Mouse (Mus musculus) kidney, adult 2 months (tissue): ENCODE measurements around the gene Cenpo. TPM values are rescaled to one million over a fixed set of nuclear protein-coding genes. Genes with fewer than 3 reads are reported as not detected.
A peak's percentile ranks its signal among the peaks of the same experiment; 100 is the strongest.

Experiments used
- DNase-seq: peaks from one replicate; pipeline ENCODE4 v3.0.0; 2021
- H3K27ac ChIP-seq: fragments of 200-500 bp; 2 replicates; pipeline ENCODE4 v1.5.1; 2012; ENCODE audit warnings: low read depth, low read length, control low read depth, inconsistent platforms; ENCODE audit not compliant: insufficient read depth
- H3K27me3 ChIP-seq: fragments of 200-500 bp; replicated peaks from 2 replicates; pipeline ENCODE4 v1.6.1; 2012; ENCODE audit warnings: mild to moderate bottlenecking, moderate library complexity, low read length, inconsistent platforms; ENCODE audit not compliant: control insufficient read depth, insufficient read depth
- H3K36me3 ChIP-seq: fragments of 200-500 bp; 2 replicates; pipeline ENCODE4 v1.6.1; 2012; ENCODE audit warnings: mild to moderate bottlenecking, moderate library complexity, low read length, inconsistent platforms; ENCODE audit not compliant: control insufficient read depth, insufficient read depth
- H3K4me1 ChIP-seq: fragments of 200-500 bp; 2 replicates; pipeline ENCODE4 v1.6.1; 2011; ENCODE audit warnings: low read length; ENCODE audit not compliant: control insufficient read depth, insufficient read depth
- H3K4me3 ChIP-seq: fragments of 200-500 bp; 2 replicates; pipeline ENCODE4 v1.5.1; 2011; ENCODE audit warnings: mild to moderate bottlenecking, low read depth, low read length, control low read depth; ENCODE audit not compliant: insufficient read depth
- CTCF ChIP-seq: fragments of 200-500 bp; conservative IDR thresholded peaks from 2 replicates; pipeline ENCODE4 v1.5.1; 2011; ENCODE audit warnings: low read depth, mild to moderate bottlenecking, control low read depth, low read length, moderate library complexity, mixed read lengths; ENCODE audit not compliant: insufficient read depth, insufficient read length
- POLR2A ChIP-seq: fragments of 200-500 bp; IDR thresholded peaks from one replicate; pipeline ENCODE4 v1.6.1; 2011; ENCODE audit warnings: low read depth, low read length, control low read depth
- WGBS: fragments of 180-500 bp; shearing (Covaris S2); methylation state at CpG from one replicate; pipeline ENCODE4 v1.1.7; 2018; 5-methylcytosine and 5-hydroxymethylcytosine counted together
- polyA plus RNA-seq: library from polyadenylated mRNA; depleted of rRNA; stranded (reverse); fragments of >200 nt; gene quantifications from 2 replicates; pipeline ENCODE4 v1.2.3, GENCODE M21; 2012

The Cenpo gene
- polyA plus RNA-seq, 1 experiment, result 6.4 TPM

DNA sequence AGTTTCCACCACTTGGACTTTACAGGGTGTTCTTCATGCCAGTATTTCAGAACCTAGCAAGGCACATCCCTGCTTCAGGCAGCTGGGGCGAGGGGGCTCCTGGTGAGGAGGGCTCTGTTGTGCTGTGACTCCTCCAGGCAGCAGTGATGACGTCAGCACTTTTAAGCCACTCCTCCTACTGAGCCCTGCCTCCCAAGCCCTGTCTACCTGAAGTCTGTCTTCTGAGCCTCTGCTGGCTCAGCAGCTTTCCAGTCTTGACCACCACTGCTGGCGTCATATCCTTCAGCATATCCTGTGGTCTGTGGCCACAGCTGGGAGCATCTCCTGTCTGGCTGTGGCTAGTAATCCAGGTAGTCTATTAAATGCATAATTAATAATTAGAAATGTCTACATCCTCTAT lies 53.6 kb downstream of the Cenpo start:
- no peak overlapping the region for H3K27ac ChIP-seq
- H3K36me3 ChIP-seq, result no peaks in the 10 kb centered on the region
- WGBS, result 62% methylated on average over 3 of the region's 3 CpGs
- no peak for DNase-seq
- no peak overlapping the region for H3K4me3 ChIP-seq
- TF ChIP-seq CTCF (no peak), POLR2A (no peak)
- no peaks in the 10 kb centered on the region for H3K27me3 ChIP-seq
- H3K4me1 ChIP-seq, result no peaks in the 10 kb centered on the region

DNA sequence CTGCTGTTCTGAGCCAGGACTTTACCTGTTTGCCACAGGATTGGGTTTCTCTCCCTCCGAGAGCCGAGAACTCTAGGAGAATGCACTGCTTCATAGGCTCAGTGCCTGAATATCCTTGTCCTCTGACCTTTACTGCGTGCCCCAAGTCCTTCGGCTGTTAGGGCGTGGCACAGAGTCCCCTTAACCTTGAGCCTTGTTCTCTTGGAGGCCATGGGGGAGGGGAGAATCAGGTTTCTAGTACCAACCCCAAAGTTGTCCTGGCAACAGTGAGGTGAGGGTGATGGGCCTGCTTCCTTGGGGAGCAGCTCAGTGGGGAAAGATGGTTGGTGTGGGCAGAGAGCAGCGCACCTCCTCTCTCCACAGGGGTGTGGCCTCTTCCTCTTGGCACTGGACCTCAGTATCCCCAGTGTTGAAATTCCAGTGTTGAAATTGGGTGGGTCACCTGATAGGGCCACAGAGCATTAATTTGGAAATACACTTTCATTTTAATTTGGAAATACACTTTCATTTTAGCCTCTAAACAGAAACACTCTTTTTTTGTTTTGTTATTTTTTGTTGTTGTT lies 54.3 kb downstream of the Cenpo start:
- Histone ChIP-seq H3K36me3 (no peaks in the 10 kb centered on the region), H3K27ac (no peak overlapping the region), H3K4me1 (no peaks in the 10 kb centered on the region), H3K27me3 (no peaks in the 10 kb centered on the region), H3K4me3 (no peak overlapping the region)
- TF ChIP-seq CTCF, result no peak
- no peak for TF ChIP-seq POLR2A
- 74% methylated on average over 6 of the region's 6 CpGs for WGBS
- no peak for DNase-seq

DNA sequence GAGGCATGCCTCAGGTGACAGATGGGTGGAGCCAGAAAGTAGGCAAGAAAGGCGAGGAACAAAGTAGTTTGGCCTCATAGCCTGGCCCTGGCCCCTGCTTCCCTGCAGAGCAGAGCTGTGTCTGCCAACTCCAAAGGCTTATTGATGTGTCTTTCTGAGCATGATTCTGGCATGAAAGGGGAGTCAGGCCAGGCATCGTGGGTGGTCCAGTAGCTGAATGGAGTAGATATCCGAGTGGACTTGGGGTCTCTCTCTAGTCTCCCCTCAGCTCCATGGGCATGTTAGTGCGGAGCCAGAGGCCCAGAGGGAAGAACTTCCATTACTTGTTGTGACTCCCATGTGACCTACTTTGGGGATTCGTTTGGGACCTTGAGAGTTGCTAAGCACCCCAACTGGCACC lies 55.3 kb downstream of the Cenpo start:
- DNase-seq, result no peak
- TF ChIP-seq CTCF (no peak), POLR2A (no peak)
- Histone ChIP-seq H3K4me1 (no peaks in the 10 kb centered on the region), H3K27ac (no peak overlapping the region), H3K27me3 (no peaks in the 10 kb centered on the region), H3K4me3 (no peak overlapping the region), H3K36me3 (no peaks in the 10 kb centered on the region)
- 63% methylated on average over 5 of the region's 5 CpGs for WGBS

- Histone ChIP-seq H3K27me3 (no peaks in the 10 kb centered on the region), H3K36me3 (no peaks in the 10 kb centered on the region), H3K27ac (no peak overlapping the region), H3K4me1 (no peaks in the 10 kb centered on the region), H3K4me3 (no peak overlapping the region)
- WGBS, result 84% methylated on average over 15 of the region's 15 CpGs
- DNase-seq, result no peak
- TF ChIP-seq CTCF (no peak), POLR2A (no peak)
Observed at GRCm38 (mm10) chr12:4173108-4173790, 60.8 kb downstream of the Cenpo start.

DNA sequence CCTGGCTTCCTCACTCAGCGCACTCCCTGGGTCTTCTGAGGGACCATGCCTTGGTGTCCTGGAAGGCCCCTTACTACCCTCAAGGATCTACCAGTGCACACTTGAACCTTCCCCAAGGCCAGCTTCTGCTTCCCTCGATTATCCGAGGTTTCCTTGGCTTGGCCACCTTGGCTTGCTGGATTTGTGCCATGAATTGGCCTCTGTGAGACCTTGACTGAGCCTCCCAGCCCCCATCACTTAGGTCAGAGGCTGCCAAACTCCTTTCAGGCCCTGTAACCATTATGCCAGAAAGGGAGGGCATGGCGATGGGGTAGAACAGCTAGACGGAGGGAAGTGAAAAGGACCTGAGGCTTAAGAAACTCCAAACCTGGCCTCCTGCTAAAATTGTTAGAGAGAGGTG lies 64.5 kb downstream of the Cenpo start:
- Histone ChIP-seq H3K27ac (no peak overlapping the region), H3K4me3 (no peak overlapping the region), H3K36me3 (no peaks in the 10 kb centered on the region), H3K4me1 (no peaks in the 10 kb centered on the region), H3K27me3 (no peaks in the 10 kb centered on the region)
- WGBS, result 64% methylated on average over 5 of the region's 5 CpGs
- TF ChIP-seq POLR2A (no peak), CTCF (no peak)
- no peak for DNase-seq

DNA sequence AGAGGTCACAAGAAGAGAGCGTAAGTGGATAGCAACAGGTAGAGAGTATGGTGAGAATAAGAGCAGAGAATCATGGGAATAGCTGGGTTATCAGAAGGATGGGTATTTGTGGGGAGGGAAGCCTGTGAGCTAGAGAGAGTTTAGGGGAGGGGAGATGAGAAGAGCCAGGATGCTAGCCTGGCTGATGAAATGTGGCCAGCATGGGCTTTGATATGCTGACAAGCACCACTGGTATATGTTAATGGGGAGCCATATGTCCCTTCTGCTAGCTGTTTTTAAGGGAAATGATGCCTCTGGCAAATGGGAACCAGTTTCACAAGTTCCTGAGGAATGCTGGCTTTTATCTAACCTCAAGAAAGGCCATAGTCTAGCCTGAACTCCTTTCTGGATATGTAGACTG lies 65.0 kb downstream of the Cenpo start:
- Histone ChIP-seq H3K4me3 (no peak overlapping the region), H3K36me3 (no peaks in the 10 kb centered on the region), H3K4me1 (no peaks in the 10 kb centered on the region), H3K27me3 (no peaks in the 10 kb centered on the region), H3K27ac (no peak overlapping the region)
- TF ChIP-seq CTCF (no peak), POLR2A (no peak)
- DNase-seq, result no peak
- 96% methylated on average over 1 of the region's 1 CpGs for WGBS

DNA sequence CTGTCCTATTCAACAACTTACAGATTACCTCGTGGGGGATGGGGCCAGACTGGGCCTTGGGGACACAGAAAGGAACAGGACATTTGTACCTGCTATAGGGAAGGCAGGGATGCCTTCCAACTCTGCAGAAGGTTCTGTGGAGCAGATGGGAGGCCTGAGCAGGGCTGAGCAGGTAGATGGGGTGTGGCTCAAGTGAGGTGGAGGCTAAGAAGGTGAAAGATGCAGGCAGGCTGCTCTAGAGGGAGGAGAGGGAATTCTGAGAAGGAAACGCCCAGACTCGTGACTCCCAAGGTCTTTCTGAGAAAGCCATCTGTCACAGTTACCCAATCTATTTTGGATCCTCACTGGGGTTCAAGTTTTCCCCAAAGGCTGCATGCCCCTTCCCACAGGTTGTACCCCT lies 67.1 kb downstream of the Cenpo start:
- no peak for TF ChIP-seq POLR2A
- no peak for TF ChIP-seq CTCF
- DNase-seq, result no peak
- WGBS, result 80% methylated on average over 3 of the region's 3 CpGs
- no peak overlapping the region for H3K4me3 ChIP-seq
- no peak overlapping the region for H3K27ac ChIP-seq
- no peaks in the 10 kb centered on the region for H3K4me1 ChIP-seq
- no peaks in the 10 kb centered on the region for H3K36me3 ChIP-seq
- H3K27me3 ChIP-seq, result no peaks in the 10 kb centered on the region

- Histone ChIP-seq H3K4me3 (no peak overlapping the region), H3K27me3 (no peaks in the 10 kb centered on the region), H3K36me3 (no peaks in the 10 kb centered on the region), H3K27ac (no peak overlapping the region), H3K4me1 (no peaks in the 10 kb centered on the region)
- 35% methylated on average over 2 of the region's 2 CpGs for WGBS
- peak; percentile 8 for DNase-seq
- TF ChIP-seq CTCF (no peak), POLR2A (no peak)
Observed at GRCm38 (mm10) chr12:4162886-4163285, 71.2 kb downstream of the Cenpo start.
